Mouse (Mus musculus): ENCODE results near the gene Grm3.

DNA sequence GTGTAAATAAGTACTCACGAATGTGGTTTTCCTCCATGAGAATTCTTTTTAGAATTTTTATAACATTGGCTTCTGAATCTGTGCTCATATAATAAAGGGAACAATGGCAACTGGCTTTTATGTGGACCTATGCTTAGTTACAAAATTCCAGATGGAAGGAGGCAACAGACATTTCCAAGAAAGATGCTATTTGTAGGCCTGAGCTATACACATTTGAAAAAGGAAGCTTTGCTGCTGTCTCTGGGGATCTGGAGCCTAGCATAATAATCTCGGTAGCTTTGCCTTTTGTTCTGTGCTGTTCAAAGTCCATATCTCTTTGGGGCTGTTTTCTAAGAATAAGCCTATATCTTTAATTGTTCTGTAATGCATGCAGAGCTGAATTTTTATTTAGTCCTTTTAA, 146.4 kb downstream of the Grm3 start:
- TF ChIP-seq FLI1 (IDR thresholded peaks at IDR 0.05; ENCODE audit: low read length) (no peak), GATA1 (IDR thresholded peaks at IDR 0.05; ENCODE audit: borderline replicate concordance, low read length) (no peak)
